Mouse (Mus musculus) thymus, postnatal 10 days (tissue): Measurements from ENCODE around the gene Trim58.

Experiments
- DNase-seq, 2 experiments: peaks; one replicate each; pipeline ENCODE4 v3.0.0; 2021; ENCODE audit warnings: low spot score in 2 of 2

The Trim58 gene

DNA sequence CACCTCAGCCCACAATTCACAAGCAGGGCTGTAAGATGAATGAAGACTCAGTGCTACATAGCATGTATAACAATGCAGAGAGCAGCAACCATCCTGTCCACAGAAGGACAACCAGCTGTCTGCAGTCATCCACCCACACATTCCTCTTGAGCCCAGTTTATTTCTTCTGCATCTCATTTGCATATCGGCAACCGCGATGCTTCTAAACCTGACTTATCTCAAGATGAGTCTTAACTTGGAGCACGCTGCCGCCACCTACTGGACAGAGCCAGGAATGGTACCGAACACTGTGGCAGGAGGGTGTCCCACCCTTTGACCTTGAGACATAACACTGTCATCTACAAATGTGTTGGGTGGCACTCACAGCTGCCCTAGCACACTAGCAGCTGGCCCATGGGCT is 3.1 kb downstream of the Trim58 start:
- peak; percentile 25 to 70 for DNase-seq

DNA sequence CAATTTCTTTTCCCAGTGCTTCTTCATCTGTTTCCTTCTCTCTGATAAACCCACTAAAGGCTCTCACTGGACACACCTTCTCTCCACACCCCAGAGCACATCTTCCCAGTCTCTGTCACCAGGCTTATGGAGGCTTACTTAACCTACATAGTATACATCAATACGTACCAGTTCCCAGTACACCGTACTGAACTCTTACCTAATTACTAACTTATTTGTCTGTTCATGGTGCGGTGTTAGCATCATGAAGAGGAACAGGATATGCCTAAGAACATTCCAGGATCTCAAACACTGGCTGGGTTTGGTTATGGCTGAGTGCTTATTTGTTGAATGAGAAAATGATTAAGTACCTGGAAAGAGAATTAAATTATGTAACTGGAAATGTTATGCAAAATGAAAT is 14.9 kb downstream of the Trim58 start:
- no peak for DNase-seq

DNA sequence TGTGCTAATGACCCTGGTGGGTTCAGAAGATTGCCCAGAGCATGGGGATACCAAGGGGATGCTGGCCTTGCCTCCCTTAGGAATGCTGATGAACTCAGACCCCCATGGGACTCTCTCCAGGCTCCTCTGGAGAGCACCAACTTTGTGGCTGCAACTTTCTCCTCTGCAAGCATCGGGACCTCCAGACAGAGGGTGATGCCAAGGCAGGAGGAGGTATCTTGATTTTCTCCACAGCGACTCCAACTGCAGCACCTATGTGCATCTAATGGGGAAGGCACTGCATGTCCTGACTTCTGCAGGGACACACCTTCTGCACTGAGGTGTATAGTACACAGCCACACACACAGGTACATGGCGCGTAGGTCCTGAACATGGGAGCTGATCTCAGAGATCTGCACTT is 18.3 kb downstream of the Trim58 start, which contains the start of gene Olfr322:
Gene Olfr322 (plus strand): TSS at position 187 of the 400 bp plus-strand sequence.
- DNase-seq, result no peak

DNA sequence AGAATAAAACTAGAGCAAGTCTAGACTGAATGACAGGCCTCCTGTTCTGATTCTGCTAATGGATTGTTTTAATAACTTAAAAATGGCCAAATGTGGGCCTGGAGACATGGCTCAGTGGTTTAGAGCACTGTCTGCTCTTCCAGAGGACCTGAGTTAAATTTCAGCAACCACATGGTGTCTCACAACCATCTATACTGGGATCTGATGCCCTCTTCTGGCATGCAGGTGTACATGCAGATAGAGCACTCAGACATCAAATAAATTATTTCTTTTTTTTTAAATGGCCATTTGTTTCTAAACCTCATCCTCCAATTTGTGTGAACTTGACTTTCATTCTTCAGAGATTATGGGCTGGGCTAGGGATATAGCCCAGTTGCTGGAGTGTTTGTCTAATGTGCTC is 29.0 kb downstream of the Trim58 start:
- no peak for DNase-seq

DNA sequence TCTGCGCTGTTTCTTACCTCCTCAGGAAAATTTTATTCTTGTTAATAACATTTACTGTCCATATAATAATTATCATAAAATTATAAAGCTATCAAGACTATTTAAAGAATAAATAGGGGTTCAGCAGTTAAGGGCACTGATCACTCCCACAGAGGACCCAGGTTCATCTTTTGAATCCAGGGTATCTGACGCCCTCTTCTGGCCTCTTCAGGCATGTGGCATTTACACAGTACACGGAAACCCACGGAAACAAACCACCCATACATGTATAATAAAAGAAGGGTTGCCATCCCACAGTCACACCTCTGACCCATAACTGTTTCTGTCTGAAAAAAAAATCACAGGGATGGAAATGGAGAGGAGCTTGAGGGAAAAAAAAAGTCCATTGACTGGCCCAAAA is 31.6 kb downstream of the Trim58 start:
- DNase-seq, result no peak

DNA sequence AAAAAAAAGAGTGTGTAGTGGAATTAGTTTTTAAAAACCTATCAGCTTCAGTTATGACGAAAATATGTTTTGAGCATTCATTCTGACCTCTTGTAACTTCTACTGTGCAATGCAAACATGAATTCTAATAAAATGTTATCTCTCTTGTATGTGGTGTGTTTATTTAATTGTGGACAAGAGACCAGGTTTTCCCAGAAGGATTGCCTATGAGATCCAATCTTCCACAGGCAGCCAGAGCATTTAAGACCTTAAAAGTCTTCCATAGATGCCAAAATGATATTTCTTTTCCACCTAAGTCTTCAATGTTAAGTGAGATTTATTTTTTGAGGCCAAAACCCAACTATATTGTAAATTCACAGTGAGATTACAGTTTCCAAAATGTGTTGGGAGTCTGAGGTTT is 40.5 kb downstream of the Trim58 start, which contains the start of gene Olfr320:
Gene Olfr320 (plus strand): TSS at position 301 of the 400 bp plus-strand sequence.
- DNase-seq, result no peak

DNA sequence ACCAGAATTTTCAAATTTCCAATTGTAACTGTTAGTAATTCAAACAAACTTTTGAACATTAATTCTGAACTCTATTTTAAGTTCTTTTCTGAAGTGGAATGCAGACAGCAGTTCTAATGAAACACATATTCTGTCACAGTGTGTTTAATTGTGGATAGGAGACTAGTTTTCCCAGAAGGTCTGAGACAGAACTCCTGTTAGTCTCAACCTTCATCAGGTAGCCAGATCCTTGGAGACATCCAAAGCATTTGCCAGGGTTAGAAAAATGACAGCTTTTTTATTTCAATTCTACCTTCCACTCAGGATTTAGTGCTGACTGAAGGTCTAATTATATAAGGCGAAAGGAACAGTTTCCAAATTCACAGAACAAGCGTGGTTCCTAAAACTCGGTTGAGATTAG is 58.6 kb downstream of the Trim58 start, which contains the start of gene Olfr319:
Gene Olfr319 (plus strand): TSS at position 301 of the 400 bp plus-strand sequence.
- DNase-seq, result no peak
